Mouse (Mus musculus) natural killer cell, adult 2 months (primary cell): ENCODE results near the gene Syngr2.
A peak's percentile ranks its signal among the peaks of the same experiment; 100 is the strongest.
"Not testable (repeated sequence)": the region's sequence is repeated elsewhere in the genome, so short reads cannot be mapped to it uniquely, and the experiment has no call there.

Experiments
- DNase-seq, 2 experiments: peaks; one replicate each; pipeline ENCODE4 v3.0.0; 2022; ENCODE audit warnings: low spot score in 2 of 2

Syngr2 gene

DNA sequence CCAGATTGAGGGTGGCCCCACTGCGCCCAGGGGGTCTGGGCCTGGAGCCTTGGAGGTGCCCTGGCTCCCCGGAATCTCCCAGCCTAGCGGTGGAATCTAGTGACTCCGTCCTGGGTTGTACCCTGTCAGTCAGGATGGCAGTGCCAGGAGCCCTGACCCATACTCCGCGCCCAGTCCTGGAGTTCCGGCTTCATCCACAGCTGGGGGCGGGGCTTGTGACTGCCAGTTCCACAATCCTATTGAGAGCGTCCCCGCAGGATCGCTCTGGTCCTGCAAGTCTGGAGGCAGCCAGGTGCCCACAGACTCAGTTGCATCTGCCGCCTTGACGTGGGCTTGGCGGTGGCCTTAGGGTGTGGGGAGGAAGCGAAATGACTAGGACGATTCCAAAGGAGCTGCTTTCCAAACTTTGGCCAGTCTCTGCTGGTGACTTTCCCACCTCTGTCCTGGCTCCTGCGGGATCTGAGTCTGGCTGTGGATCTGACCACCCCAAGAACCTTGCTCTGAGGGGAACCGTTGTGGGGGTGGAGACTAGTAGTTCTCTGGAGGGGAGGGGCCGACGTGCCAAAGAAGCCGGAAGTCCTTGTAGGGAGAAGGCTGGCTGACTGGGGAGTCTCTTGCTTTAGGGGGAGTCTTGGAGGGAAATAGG is 1.1 kb downstream of the Syngr2 start:
- DNase-seq, result peak; percentile 68 to 73

DNA sequence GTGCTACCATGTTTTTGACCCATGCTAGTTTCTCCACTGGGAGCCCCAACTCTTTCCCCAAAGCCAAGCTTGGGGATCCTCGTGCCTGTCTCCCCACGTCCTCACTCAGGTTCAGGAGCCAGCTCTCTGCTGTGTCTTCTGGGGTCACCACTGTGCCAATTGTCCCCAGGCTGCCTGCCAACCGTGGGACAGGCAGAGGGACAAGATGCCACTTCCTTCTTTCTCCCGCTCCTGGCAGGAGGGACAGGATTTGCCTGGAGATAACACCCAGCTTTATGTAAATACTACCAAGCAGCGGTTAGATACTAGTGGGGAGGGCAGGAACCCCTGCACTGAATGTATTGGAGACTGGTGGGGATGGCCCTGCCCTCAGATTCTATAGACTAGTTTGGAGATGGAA is 4.4 kb downstream of the Syngr2 start:
- no peak for DNase-seq

DNA sequence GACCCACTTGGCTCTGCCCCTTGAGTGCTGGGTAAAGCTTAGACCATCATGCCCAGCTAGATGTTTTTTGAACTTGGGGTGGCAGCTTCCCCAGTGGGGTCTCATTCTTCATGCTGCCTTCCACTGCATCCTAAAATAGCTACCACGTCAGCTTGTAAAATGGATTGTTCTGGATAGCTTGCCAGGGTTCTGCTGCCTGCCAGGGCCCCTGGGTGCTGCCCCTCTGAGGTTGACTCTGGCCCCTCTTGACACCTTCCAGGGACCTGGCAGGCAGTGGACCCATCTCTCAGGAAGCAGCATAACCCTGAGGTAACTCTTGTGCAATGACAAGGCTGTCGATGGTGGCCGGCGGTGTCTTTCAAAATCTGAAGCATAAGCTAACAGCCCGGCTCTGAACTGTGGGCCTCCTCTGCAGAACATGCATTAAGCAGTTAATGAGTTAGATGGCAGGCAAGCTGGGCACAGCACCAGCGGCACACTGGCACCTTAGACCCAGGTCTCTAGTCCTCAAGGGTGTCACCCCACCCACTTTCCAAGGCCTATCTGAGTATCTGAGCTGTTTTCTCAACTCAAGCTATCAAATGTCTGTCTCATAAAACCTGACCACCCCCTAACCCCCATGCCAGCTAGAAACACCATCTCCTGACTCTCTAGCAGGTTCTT is 5.4 kb downstream of the Syngr2 start:
- DNase-seq, result no peak

DNA sequence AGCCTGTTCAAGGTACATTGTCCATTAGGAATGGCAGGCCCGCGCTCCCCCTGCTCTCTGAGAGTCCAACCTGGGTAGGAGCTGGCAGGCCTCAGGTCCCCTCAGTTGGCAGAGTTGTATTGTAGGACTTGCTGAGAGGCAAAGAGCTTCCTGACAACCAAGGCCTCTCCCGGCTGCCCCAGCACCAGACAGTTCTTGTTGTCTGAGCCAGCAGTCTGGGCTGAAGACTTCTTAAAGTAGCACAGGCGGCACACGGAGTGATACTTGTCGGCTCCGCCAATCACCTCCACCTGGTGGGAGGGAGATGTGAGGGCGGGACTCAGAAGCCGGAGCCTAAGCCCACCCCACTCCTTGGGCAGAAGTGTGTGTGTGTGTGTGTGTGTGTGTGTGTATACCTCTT is 6.4 kb downstream of the Syngr2 start:
- not testable (repeated sequence) for DNase-seq

GRCm38 (mm10) chr11:117816389-117816996 is 7.0 kb downstream of the Syngr2 start:
- no peak for DNase-seq

DNA sequence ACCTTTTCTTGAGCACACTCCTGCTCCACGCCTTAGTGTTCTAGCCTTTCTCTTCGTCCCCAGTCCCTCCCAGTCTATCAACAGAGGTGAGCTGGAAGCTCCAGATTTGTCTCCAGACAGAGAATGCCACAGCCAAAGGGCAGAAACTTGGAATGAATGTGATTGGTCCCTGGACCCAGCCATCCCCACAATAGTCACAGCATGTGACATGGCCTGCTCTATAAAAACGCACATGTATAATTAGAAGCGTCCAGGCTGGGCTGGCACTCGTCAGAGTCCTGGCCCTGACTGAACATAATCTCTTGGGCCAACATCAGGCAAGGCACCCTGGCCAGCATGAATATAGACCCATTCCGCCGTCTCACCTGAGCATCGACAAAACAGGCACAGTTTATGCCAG is 9.6 kb downstream of the Syngr2 start:
- no peak for DNase-seq

GRCm38 (mm10) chr11:117820173-117820572 is 10.7 kb downstream of the Syngr2 start:
- DNase-seq, result no peak

GRCm38 (mm10) chr11:117821868-117822267 is 12.4 kb downstream of the Syngr2 start:
- no peak for DNase-seq

DNA sequence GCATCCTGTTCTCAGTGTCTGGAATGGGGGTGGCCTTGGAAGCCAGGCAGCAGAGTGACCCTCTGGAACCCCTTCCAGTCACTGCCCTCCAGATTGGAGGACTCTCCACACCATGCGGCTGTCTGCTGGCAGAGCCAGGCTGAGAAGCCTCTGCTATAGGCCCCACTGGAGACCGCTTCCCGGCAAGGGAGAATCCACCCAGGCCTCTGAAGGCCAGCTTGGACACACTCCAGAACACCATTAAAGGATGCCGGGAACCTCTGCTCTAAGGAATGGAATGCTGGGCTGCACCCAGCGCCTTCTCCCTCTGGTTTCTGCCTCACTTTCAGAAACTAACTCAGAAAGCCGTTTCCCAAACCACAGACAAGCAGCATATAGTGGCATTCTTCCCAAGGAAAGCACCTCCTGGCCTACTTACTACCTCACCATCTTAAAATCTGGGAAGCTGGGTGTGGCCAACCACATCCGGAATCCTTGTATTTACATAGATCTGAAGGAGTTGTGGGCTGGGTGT is 13.3 kb downstream of the Syngr2 start:
- DNase-seq, result no peak

- no peak for DNase-seq
Observed at GRCm38 (mm10) chr11:117823411-117823810, 13.9 kb downstream of the Syngr2 start.

- peak; percentile 68 to 80 for DNase-seq
Observed at GRCm38 (mm10) chr11:117824060-117824969, 14.8 kb downstream of the Syngr2 start.

- peak in 1 of 2 experiments; percentile 27 for DNase-seq
Observed at GRCm38 (mm10) chr11:117825333-117826101, 16.0 kb downstream of the Syngr2 start, which contains the start of the genes Afmid and Tk1. Gene Afmid, plus strand, starts transcription at chr11:117825924. Gene Tk1, minus strand, starts transcription at chr11:117826092.

DNA sequence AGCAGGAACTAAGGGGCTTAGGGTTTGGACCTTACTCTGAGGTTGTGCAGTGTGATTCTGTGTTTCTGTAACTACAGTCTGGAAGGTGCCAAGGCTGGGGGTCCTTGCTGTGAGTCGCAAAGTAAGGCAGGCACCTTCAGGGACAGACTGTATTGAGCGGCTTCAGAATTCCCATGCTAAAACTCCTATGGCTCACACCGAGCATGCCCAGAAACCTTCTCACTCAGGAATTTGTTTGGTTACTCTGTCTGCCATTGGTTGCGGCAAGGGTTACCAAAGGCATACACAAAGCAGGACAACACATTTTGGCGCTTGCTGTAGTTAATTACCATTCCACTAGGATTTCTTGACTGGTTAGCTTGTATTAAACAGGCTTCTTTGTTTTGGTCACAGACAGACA is 16.7 kb downstream of the Syngr2 start:
- DNase-seq, result no peak

GRCm38 (mm10) chr11:117826916-117827315 is 17.4 kb downstream of the Syngr2 start:
- no peak for DNase-seq

- no peak for DNase-seq
Observed at GRCm38 (mm10) chr11:117827386-117827785, 17.9 kb downstream of the Syngr2 start.

GRCm38 (mm10) chr11:117828149-117828887 is 18.9 kb downstream of the Syngr2 start:
- DNase-seq, result peak; percentile 75 to 82

- no peak for DNase-seq
Observed at GRCm38 (mm10) chr11:117828888-117829604, 19.6 kb downstream of the Syngr2 start.

DNA sequence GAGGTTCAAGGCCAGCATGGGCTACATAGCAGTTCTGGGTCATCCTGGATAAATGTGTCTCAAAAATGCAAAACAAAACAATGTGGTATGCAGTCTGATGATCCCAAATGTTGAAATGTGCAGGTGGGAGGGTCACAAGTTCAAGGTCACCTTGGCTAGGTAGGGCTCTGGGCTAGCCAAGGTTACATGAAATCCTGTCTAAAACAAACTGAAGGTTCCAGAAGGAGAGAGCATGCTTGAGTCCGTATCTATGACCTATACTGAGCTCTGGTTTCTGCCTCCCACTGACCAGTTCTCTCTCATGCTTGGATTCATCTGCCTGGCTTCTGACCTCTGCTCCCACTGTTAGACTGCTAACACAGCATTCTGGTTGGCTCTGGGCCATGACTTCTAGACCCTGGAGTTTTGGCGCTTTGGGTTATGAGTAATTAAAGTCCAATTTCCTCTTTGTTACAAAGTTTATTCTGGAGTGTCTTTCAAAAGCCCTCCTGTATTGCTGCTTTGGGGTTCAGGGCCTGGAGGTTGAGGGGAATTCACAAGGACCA is 20.3 kb downstream of the Syngr2 start:
- DNase-seq, result no peak

- DNase-seq, result no peak
Observed at GRCm38 (mm10) chr11:117830401-117830800, 20.9 kb downstream of the Syngr2 start.
